Mouse (Mus musculus): ENCODE measurements around the gene Aif1. TPM values are rescaled to one million over a fixed set of nuclear protein-coding genes. Genes with fewer than 3 reads are reported as not detected.

The Aif1 gene
- polyA plus RNA-seq, 1 experiment = not detected

GRCm38 (mm10) chr17:35158850-35159593, 16.8 kb downstream of the Aif1 start:
- H3ac ChIP-seq (ENCODE audit: control insufficient read depth, insufficient read length, low read depth) = no peak overlapping the region
- peaks cover 67% of the 10 kb centered on the region for H3K79me3 ChIP-seq (ENCODE audit: low read depth)
- no peak overlapping the region for H3K4me3 ChIP-seq (ENCODE audit: insufficient read depth, poor library complexity, severe bottlenecking)
- H3K79me2 ChIP-seq (ENCODE audit: control insufficient read depth, insufficient read depth) = peaks cover 97% of the 10 kb centered on the region
- TF ChIP-seq MYOD1 (IDR thresholded peaks at IDR 0.05; ENCODE audit: control insufficient read depth, insufficient read length, low read depth) = no peak
- no peak for TF ChIP-seq CEBPB (IDR thresholded peaks at IDR 0.05; ENCODE audit: low read depth)
- TF ChIP-seq USF1 (IDR thresholded peaks at IDR 0.05; ENCODE audit: low read depth) = no peak
- no peak for TF ChIP-seq FOSL1 (IDR thresholded peaks at IDR 0.05; ENCODE audit: insufficient read depth, low read length, poor library complexity, severe bottlenecking)
- TF ChIP-seq MAX (IDR thresholded peaks at IDR 0.05) = no peak
- TF ChIP-seq CTCF (IDR thresholded peaks at IDR 0.05; ENCODE audit: control insufficient read depth, insufficient read depth, insufficient read length) = no peak
- no peak for TF ChIP-seq MYOG (IDR thresholded peaks at IDR 0.05; ENCODE audit: control insufficient read depth, extremely low read depth, insufficient read length)
- no peaks in the 10 kb centered on the region for H3K27me3 ChIP-seq (ENCODE audit: control insufficient read depth, insufficient read depth, insufficient read length)
- H3K36me3 ChIP-seq (ENCODE audit: control insufficient read depth, insufficient read depth) = peaks cover 91% of the 10 kb centered on the region

- TF ChIP-seq USF1 (IDR thresholded peaks at IDR 0.05; ENCODE audit: low read depth) = no peak
- no peak for TF ChIP-seq FOSL1 (IDR thresholded peaks at IDR 0.05; ENCODE audit: insufficient read depth, low read length, poor library complexity, severe bottlenecking)
- no peak for TF ChIP-seq MAX (IDR thresholded peaks at IDR 0.05)
- no peak for TF ChIP-seq MYOG (IDR thresholded peaks at IDR 0.05; ENCODE audit: control insufficient read depth, extremely low read depth, insufficient read length)
- TF ChIP-seq MYOD1 (IDR thresholded peaks at IDR 0.05; ENCODE audit: control insufficient read depth, insufficient read length, low read depth) = no peak
- no peak for TF ChIP-seq CTCF (IDR thresholded peaks at IDR 0.05; ENCODE audit: control insufficient read depth, insufficient read depth, insufficient read length)
- no peak for TF ChIP-seq CEBPB (IDR thresholded peaks at IDR 0.05; ENCODE audit: low read depth)
- H3K4me3 ChIP-seq (ENCODE audit: insufficient read depth, poor library complexity, severe bottlenecking) = no peak overlapping the region
- peaks cover 94% of the 10 kb centered on the region for H3K79me2 ChIP-seq (ENCODE audit: control insufficient read depth, insufficient read depth)
- H3K27me3 ChIP-seq (ENCODE audit: control insufficient read depth, insufficient read depth, insufficient read length) = no peaks in the 10 kb centered on the region
- H3ac ChIP-seq (ENCODE audit: control insufficient read depth, insufficient read length, low read depth) = no peak overlapping the region
- H3K79me3 ChIP-seq (ENCODE audit: low read depth) = peaks cover 56% of the 10 kb centered on the region
- peaks cover 100% of the 10 kb centered on the region for H3K36me3 ChIP-seq (ENCODE audit: control insufficient read depth, insufficient read depth)
Observed at GRCm38 (mm10) chr17:35157661-35158175, 18.1 kb downstream of the Aif1 start.

GRCm38 (mm10) chr17:35157254-35157653, 18.6 kb downstream of the Aif1 start:
- Histone ChIP-seq H3K36me3 (ENCODE audit: control insufficient read depth, insufficient read depth) (peaks cover 100% of the 10 kb centered on the region), H3ac (ENCODE audit: control insufficient read depth, insufficient read length, low read depth) (no peak overlapping the region), H3K27me3 (ENCODE audit: control insufficient read depth, insufficient read depth, insufficient read length) (no peaks in the 10 kb centered on the region), H3K79me3 (ENCODE audit: low read depth) (peaks cover 51% of the 10 kb centered on the region), H3K4me3 (ENCODE audit: insufficient read depth, poor library complexity, severe bottlenecking) (no peak overlapping the region), H3K79me2 (ENCODE audit: control insufficient read depth, insufficient read depth) (peaks cover 94% of the 10 kb centered on the region)
- TF ChIP-seq FOSL1 (IDR thresholded peaks at IDR 0.05; ENCODE audit: insufficient read depth, low read length, poor library complexity, severe bottlenecking) (no peak), CTCF (IDR thresholded peaks at IDR 0.05; ENCODE audit: control insufficient read depth, insufficient read depth, insufficient read length) (no peak), MYOG (IDR thresholded peaks at IDR 0.05; ENCODE audit: control insufficient read depth, extremely low read depth, insufficient read length) (no peak), CEBPB (IDR thresholded peaks at IDR 0.05; ENCODE audit: low read depth) (no peak), MYOD1 (IDR thresholded peaks at IDR 0.05; ENCODE audit: control insufficient read depth, insufficient read length, low read depth) (no peak), MAX (IDR thresholded peaks at IDR 0.05) (no peak), USF1 (IDR thresholded peaks at IDR 0.05; ENCODE audit: low read depth) (no peak)

- H3K79me2 ChIP-seq (ENCODE audit: control insufficient read depth, insufficient read depth) = peaks cover 92% of the 10 kb centered on the region
- no peak overlapping the region for H3ac ChIP-seq (ENCODE audit: control insufficient read depth, insufficient read length, low read depth)
- no peak overlapping the region for H3K4me3 ChIP-seq (ENCODE audit: insufficient read depth, poor library complexity, severe bottlenecking)
- no peaks in the 10 kb centered on the region for H3K27me3 ChIP-seq (ENCODE audit: control insufficient read depth, insufficient read depth, insufficient read length)
- H3K79me3 ChIP-seq (ENCODE audit: low read depth) = peaks cover 45% of the 10 kb centered on the region
- peaks cover 100% of the 10 kb centered on the region for H3K36me3 ChIP-seq (ENCODE audit: control insufficient read depth, insufficient read depth)
- TF ChIP-seq FOSL1 (IDR thresholded peaks at IDR 0.05; ENCODE audit: insufficient read depth, low read length, poor library complexity, severe bottlenecking) (no peak), CEBPB (IDR thresholded peaks at IDR 0.05; ENCODE audit: low read depth) (no peak), MYOD1 (IDR thresholded peaks at IDR 0.05; ENCODE audit: control insufficient read depth, insufficient read length, low read depth) (no peak), CTCF (IDR thresholded peaks at IDR 0.05; ENCODE audit: control insufficient read depth, insufficient read depth, insufficient read length) (no peak), MAX (IDR thresholded peaks at IDR 0.05) (no peak), MYOG (IDR thresholded peaks at IDR 0.05; ENCODE audit: control insufficient read depth, extremely low read depth, insufficient read length) (no peak), USF1 (IDR thresholded peaks at IDR 0.05; ENCODE audit: low read depth) (no peak)
Observed at GRCm38 (mm10) chr17:35156461-35157200, 19.2 kb downstream of the Aif1 start.

GRCm38 (mm10) chr17:35155451-35155850, 20.4 kb downstream of the Aif1 start:
- Histone ChIP-seq H3K79me3 (ENCODE audit: low read depth) (peaks cover 33% of the 10 kb centered on the region), H3K4me3 (ENCODE audit: insufficient read depth, poor library complexity, severe bottlenecking) (no peak overlapping the region), H3K79me2 (ENCODE audit: control insufficient read depth, insufficient read depth) (peaks cover 80% of the 10 kb centered on the region), H3K27me3 (ENCODE audit: control insufficient read depth, insufficient read depth, insufficient read length) (no peaks in the 10 kb centered on the region), H3K36me3 (ENCODE audit: control insufficient read depth, insufficient read depth) (peaks cover 97% of the 10 kb centered on the region), H3ac (ENCODE audit: control insufficient read depth, insufficient read length, low read depth) (no peak overlapping the region)
- TF ChIP-seq MYOG (IDR thresholded peaks at IDR 0.05; ENCODE audit: control insufficient read depth, extremely low read depth, insufficient read length) (no peak), CTCF (IDR thresholded peaks at IDR 0.05; ENCODE audit: control insufficient read depth, insufficient read depth, insufficient read length) (no peak), CEBPB (IDR thresholded peaks at IDR 0.05; ENCODE audit: low read depth) (no peak), MYOD1 (IDR thresholded peaks at IDR 0.05; ENCODE audit: control insufficient read depth, insufficient read length, low read depth) (no peak), MAX (IDR thresholded peaks at IDR 0.05) (no peak), USF1 (IDR thresholded peaks at IDR 0.05; ENCODE audit: low read depth) (no peak), FOSL1 (IDR thresholded peaks at IDR 0.05; ENCODE audit: insufficient read depth, low read length, poor library complexity, severe bottlenecking) (no peak)

All from C2C12 (cell line).